In genomic region chr13:44133436-44133835, GRCm38 (mm10) we compare ENCODE assay signal across 9 mouse cellular contexts.
DNase-seq lines count a peak whose midpoint lies in the region; ATAC-seq and TF ChIP-seq lines count a peak whose summit lies in the region.
"Had no signal": no experiment of that assay in that cellular context is flagged by ENCODE, and none has a peak within 500 bp of the region (broad histone marks: within the 10 kb centered on the region; RNA-seq: fewer than 3 reads in every experiment).

No protein-coding gene starts in this region.

- no peak for TF ChIP-seq CTCF in brain, embryonic 14.5 days (IDR thresholded peaks at IDR 0.05; ENCODE audit: borderline replicate concordance, extremely low read depth, insufficient read depth, insufficient read length)

- no peaks in the 10 kb centered on the region for H3K27me3 ChIP-seq in hindbrain, embryonic 10.5 days (ENCODE audit: insufficient read depth, poor library complexity, severe bottlenecking)
- no peaks in the 10 kb centered on the region for H3K27me3 ChIP-seq in hindbrain, embryonic 12.5 days

- peaks cover 9% of the 10 kb centered on the region for H3K4me1 ChIP-seq in hindbrain, embryonic 10.5 days (replicated peaks)
- H3K4me1 ChIP-seq in hindbrain, embryonic 12.5 days: peaks cover 7% of the 10 kb centered on the region; the same call in 1 of the 2 replicates

- intact Hi-C loops in heart, postnatal 36 days (cut with DNase I): no loop called here
- intact Hi-C loops in left cerebral cortex, postnatal 10 days (cut with DNase I): no loop called here

- 64% methylated on average over 9 of the region's 9 CpGs for WGBS in hindbrain, embryonic 10.5 days
- 44% methylated on average over 9 of the region's 9 CpGs for WGBS in hindbrain, embryonic 12.5 days

- H3K9ac ChIP-seq in hindbrain, embryonic 12.5 days: no peak overlapping the region

- H3K27ac ChIP-seq in hindbrain, embryonic 10.5 days: no peak overlapping the region
- H3K27ac ChIP-seq in hindbrain, embryonic 12.5 days: no peak overlapping the region

- no peaks in the 10 kb centered on the region for H3K9me3 ChIP-seq in hindbrain, embryonic 10.5 days
- no peaks in the 10 kb centered on the region for H3K9me3 ChIP-seq in hindbrain, embryonic 12.5 days (replicated peaks)

- ATAC-seq in hindbrain, embryonic 12.5 days (ENCODE audit: low FRiP score): no peak; the same call in 1 of the 2 replicates

- no peaks in the 10 kb centered on the region for H3K36me3 ChIP-seq in hindbrain, embryonic 10.5 days
- H3K36me3 ChIP-seq in hindbrain, embryonic 12.5 days: no peaks in the 10 kb centered on the region

- DNase-seq in hindbrain, embryonic 10.5 days (ENCODE audit: low spot score): peak; percentile 33
- DNase-seq in 3T3-L1 (ENCODE audit: low read depth, low spot score): peak; percentile 1
- DNase-seq in brain, embryonic 14.5 days (ENCODE audit: low read depth): peak; percentile 73
- peak; percentile 33 to 49 for DNase-seq in heart, postnatal 36 days
- no peak for DNase-seq in T-cell, adult 2 months (ENCODE audit: low spot score)
- no peak for DNase-seq in layer of hippocampus, postnatal 36 days
- no peak for DNase-seq in left cerebral cortex, postnatal 10 days (ENCODE audit: extremely low spot score in 1 of 2, low spot score in 2 of 2)
- DNase-seq: thymus, postnatal 14 days had no signal

- no peak overlapping the region for H3K4me3 ChIP-seq in hindbrain, embryonic 10.5 days
- no peak overlapping the region for H3K4me3 ChIP-seq in hindbrain, embryonic 12.5 days

- TF ChIP-seq POLR2A in brain, embryonic 14.5 days (IDR thresholded peaks at IDR 0.05; ENCODE audit: borderline replicate concordance, extremely low read depth, insufficient read depth, insufficient read length, poor library complexity, severe bottlenecking): no peak

- H3K4me2 ChIP-seq in hindbrain, embryonic 12.5 days (replicated peaks): no peak overlapping the region

Comparison
In these comparisons a context has a peak if more than half of its experiments do, and no peak if none do; other contexts are left out.
1. DNase-seq: peak in hindbrain, embryonic 10.5 days (single experiment), 3T3-L1 (single experiment), brain, embryonic 14.5 days (single experiment) and heart, postnatal 36 days (2 of 2); none in T-cell, adult 2 months (single experiment), layer of hippocampus, postnatal 36 days (0 of 2) and left cerebral cortex, postnatal 10 days (0 of 2).